Mouse (Mus musculus): ENCODE data around the gene Sun1.

DNA sequence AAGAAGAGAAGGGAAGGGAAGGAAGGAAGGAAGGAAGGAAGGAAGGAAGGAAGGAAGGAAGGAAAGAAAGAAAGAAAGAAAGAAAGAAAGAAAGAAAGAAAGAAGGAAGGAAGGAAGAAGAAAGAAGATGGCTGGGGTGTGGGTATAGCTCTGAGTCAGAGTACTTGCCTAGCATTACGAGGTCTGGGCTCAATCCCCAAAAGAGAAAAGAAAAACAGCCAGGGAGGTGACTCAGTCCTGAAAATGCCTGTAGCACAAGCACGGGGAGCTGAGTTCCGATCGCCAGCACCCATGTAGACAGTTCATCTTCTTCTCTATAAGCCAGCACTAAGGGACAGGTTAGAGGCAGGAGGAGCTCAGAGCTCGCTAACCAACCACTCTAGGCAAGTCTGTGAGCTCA lies 10.7 kb upstream of the Sun1 start:
- TF ChIP-seq POLR2A (IDR thresholded peaks at IDR 0.05; ENCODE audit: borderline replicate concordance, insufficient read depth, low read length) (no peak), CTCF (IDR thresholded peaks at IDR 0.05; ENCODE audit: borderline replicate concordance, insufficient read depth, low read depth, low read length) (no peak)

Data from cerebellum, adult 2 months (tissue).